Mouse (Mus musculus) ES-Bruce4 (cell line): ENCODE measurements around the gene Cxcl1. TPM values are rescaled to one million over a fixed set of nuclear protein-coding genes. Genes with fewer than 3 reads are reported as not detected.

Experiments used
- H3K27ac ChIP-seq: 2 replicates; pipeline ENCODE4 v1.5.1; 2012; ENCODE audit warnings: low read length, inconsistent platforms; ENCODE audit not compliant: insufficient read depth
- H3K27me3 ChIP-seq: 2 replicates; pipeline ENCODE4 v1.6.1; 2012; ENCODE audit warnings: mild to moderate bottlenecking, low read length, inconsistent platforms; ENCODE audit not compliant: control insufficient read depth, poor library complexity, insufficient read depth, severe bottlenecking
- H3K36me3 ChIP-seq: 2 replicates; pipeline ENCODE4 v1.6.1; 2012; ENCODE audit warnings: inconsistent platforms, mild to moderate bottlenecking, low read length, moderate library complexity; ENCODE audit not compliant: control insufficient read depth, poor library complexity, insufficient read depth, severe bottlenecking
- H3K4me1 ChIP-seq: one replicate; pipeline ENCODE4 v1.8.1; 2011; ENCODE audit warnings: low read length; ENCODE audit not compliant: control insufficient read depth, insufficient read depth
- H3K4me3 ChIP-seq: 2 replicates; pipeline ENCODE4 v1.5.1; 2011; ENCODE audit warnings: low read depth, mild to moderate bottlenecking, low read length
- H3K9ac ChIP-seq: 2 replicates; pipeline ENCODE4 v1.6.1; 2012; ENCODE audit warnings: low read depth, mild to moderate bottlenecking, inconsistent platforms; ENCODE audit not compliant: poor library complexity, severe bottlenecking
- H3K9me3 ChIP-seq: replicated peaks from 2 replicates; pipeline ENCODE4 v1.6.1; 2012; ENCODE audit warnings: mild to moderate bottlenecking, low read length, inconsistent platforms; ENCODE audit not compliant: control insufficient read depth, poor library complexity, insufficient read depth, severe bottlenecking
- CTCF ChIP-seq: IDR thresholded peaks from one replicate; pipeline ENCODE4 v1.8.1; 2011; ENCODE audit warnings: low read depth, low read length
- EP300 ChIP-seq: IDR thresholded peaks from 2 replicates; pipeline ENCODE4 v1.6.1; 2011; ENCODE audit warnings: low read depth, low read length; ENCODE audit not compliant: insufficient read depth
- POLR2A ChIP-seq: IDR thresholded peaks from one replicate; pipeline ENCODE4 v1.8.1; 2011; ENCODE audit warnings: low read length; ENCODE audit not compliant: insufficient read depth
- polyA plus RNA-seq: library from polyadenylated mRNA; stranded (reverse); fragments of >200 nt; gene quantifications from 2 replicates; pipeline ENCODE4 v1.2.4, GENCODE M21; 2011; ENCODE audit warnings: low read depth; ENCODE audit not compliant: missing spikeins, insufficient read depth, insufficient read length

Gene Cxcl1
- polyA plus RNA-seq, 1 experiment, result not detected

DNA sequence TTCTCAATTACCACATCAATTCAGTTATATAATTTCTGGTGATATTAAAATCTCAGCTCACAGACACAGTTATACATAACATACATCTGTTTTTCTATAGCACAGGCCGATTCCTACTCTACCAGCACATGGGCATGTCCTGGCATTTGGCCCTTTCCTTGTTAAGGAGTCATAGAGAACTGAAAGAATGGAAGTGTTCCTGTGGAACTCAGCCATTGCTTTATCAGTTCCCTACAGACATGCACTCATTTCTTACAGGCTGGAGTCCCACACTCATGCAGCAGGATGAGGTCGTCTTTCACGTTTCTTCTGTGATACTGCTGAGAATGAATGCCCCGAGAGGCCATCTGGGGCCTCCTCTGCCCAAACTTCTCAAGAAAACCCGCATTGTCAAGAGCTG is 33.6 kb upstream of the Cxcl1 start:
- Histone ChIP-seq H3K9me3 (peaks cover 5% of the 10 kb centered on the region; the same call in 1 of the 2 replicates), H3K4me1 (no peaks in the 10 kb centered on the region), H3K36me3 (no peaks in the 10 kb centered on the region), H3K27me3 (no peaks in the 10 kb centered on the region), H3K9ac (no peak overlapping the region), H3K27ac (no peak overlapping the region), H3K4me3 (no peak overlapping the region)
- TF ChIP-seq EP300, result no peak
- no peak for TF ChIP-seq CTCF
- no peak for TF ChIP-seq POLR2A

DNA sequence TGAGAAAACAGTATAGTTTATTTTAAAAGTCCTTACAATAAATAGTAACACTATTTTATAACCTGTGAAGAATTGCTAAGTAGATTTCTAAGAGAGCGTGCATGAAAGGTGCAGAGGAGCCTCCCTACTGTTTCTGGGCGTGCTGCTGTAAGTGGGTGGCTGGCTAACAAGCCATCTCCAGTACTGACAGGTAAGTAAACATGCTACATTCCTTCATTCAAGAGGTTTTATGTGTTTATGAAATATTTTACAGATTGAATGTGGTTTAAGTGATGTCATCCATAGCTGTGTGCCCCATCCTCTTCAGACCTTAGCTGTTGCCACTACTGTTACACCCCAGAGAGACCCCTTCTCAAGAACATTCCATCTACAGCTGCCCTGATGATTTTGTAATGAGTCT is 32.6 kb upstream of the Cxcl1 start:
- H3K9ac ChIP-seq, result no peak overlapping the region
- no peaks in the 10 kb centered on the region for H3K4me1 ChIP-seq
- no peak overlapping the region for H3K27ac ChIP-seq
- TF ChIP-seq EP300, result no peak
- no peak for TF ChIP-seq CTCF
- no peak for TF ChIP-seq POLR2A
- no peaks in the 10 kb centered on the region for H3K9me3 ChIP-seq
- no peaks in the 10 kb centered on the region for H3K36me3 ChIP-seq
- H3K27me3 ChIP-seq, result no peaks in the 10 kb centered on the region
- H3K4me3 ChIP-seq, result no peak overlapping the region

DNA sequence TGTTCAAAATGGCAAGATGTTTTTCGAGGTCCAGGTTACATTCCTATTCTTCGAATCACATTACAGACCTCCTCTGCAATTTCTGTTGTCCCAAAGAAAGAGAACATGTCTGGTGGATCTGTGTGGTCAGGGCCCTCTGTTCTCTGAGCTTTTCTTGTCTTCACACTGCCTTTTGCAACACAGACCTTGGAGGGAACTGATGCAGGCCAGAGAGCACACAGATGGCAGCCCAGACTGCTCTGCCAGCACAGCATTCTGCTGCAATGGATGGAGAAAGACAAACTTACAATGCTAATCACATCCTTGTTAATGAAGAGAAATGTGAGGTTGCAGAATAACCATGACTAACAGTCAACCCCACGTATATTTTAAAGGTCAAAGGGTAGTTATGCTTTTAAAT is 32.0 kb upstream of the Cxcl1 start:
- Histone ChIP-seq H3K4me3 (no peak overlapping the region), H3K4me1 (no peaks in the 10 kb centered on the region), H3K27me3 (no peaks in the 10 kb centered on the region), H3K9me3 (no peaks in the 10 kb centered on the region), H3K27ac (no peak overlapping the region), H3K9ac (no peak overlapping the region), H3K36me3 (no peaks in the 10 kb centered on the region)
- TF ChIP-seq POLR2A, result no peak
- TF ChIP-seq CTCF, result no peak
- TF ChIP-seq EP300, result no peak

DNA sequence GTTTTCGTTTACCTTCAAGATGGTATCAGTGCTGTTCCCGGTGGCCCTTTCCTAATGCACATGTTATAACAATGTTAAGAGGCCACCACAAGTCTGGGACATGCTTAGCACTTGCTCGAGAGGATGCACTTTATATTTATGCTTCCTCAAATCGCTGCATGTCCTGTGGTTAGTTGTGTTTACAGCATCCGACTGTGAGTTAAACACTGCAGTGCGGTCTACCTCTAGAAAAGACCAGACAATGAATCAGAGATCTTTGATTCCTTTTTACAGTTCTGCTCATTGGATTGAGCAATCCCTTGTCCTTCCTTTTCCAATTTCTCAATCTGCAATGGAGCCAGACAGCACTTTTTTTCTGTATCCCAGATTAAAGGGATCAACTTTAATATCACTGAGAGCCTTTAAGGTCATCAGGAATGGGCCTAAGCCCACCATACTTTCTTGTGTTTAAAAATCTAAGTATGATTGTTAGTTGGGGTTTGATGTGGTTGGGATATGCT is 29.1 kb upstream of the Cxcl1 start:
- H3K36me3 ChIP-seq, result no peaks in the 10 kb centered on the region
- no peaks in the 10 kb centered on the region for H3K9me3 ChIP-seq
- no peaks in the 10 kb centered on the region for H3K27me3 ChIP-seq
- H3K4me1 ChIP-seq, result no peaks in the 10 kb centered on the region
- TF ChIP-seq POLR2A (no peak), EP300 (no peak), CTCF (no peak)
- H3K9ac ChIP-seq, result no peak overlapping the region
- no peak overlapping the region for H3K4me3 ChIP-seq
- no peak overlapping the region for H3K27ac ChIP-seq

DNA sequence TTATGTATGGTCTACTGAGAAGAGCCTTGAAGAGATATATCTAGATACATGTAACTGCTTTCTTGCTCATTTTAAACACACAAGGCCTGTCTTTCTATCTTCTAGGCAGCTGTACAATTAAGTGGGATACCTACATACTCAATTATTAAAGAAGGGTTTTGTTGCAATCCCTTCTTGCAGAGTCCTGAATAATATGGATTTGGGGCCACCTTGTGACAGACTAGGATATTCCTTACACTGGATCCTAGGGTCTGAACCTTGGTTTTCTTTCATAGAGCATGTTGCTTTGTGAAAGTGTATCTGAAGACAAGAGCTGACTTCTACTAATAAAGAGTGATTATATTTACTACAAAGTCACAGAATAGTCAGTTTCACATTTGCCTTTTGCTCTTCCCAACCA is 24.3 kb upstream of the Cxcl1 start:
- no peak for TF ChIP-seq POLR2A
- no peak for TF ChIP-seq EP300
- TF ChIP-seq CTCF, result no peak

DNA sequence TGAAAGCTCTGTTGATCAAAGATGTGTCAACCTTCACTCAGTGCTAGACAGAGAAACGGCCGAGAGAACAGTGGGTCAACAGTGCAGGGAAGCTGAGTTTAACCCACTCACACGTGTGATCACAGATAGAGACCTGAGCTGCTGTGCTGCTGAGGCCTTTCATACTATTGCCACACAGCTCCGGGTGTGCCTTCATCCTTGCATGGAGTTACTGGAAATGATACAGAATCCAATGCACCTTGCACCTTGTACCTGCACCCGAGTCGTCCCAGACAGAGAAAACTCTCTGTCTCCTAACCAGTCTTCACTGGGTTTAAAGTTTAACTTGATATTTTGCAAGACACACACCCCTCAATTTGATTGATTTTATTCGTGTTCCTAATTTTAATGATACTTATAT is 18.7 kb upstream of the Cxcl1 start:
- H3K4me3 ChIP-seq, result no peak overlapping the region
- no peak overlapping the region for H3K9ac ChIP-seq
- no peaks in the 10 kb centered on the region for H3K9me3 ChIP-seq
- H3K27ac ChIP-seq, result no peak overlapping the region
- TF ChIP-seq EP300, result no peak
- TF ChIP-seq POLR2A, result no peak
- no peak for TF ChIP-seq CTCF
- no peaks in the 10 kb centered on the region for H3K27me3 ChIP-seq
- H3K4me1 ChIP-seq, result no peaks in the 10 kb centered on the region
- H3K36me3 ChIP-seq, result no peaks in the 10 kb centered on the region

More for the DNA sequence above, 24.3 kb upstream of the Cxcl1 start:
- H3K27ac ChIP-seq, result no peak overlapping the region
- no peak overlapping the region for H3K9ac ChIP-seq
- H3K36me3 ChIP-seq, result no peaks in the 10 kb centered on the region
- H3K4me1 ChIP-seq, result no peaks in the 10 kb centered on the region
- H3K9me3 ChIP-seq, result no peaks in the 10 kb centered on the region
- no peaks in the 10 kb centered on the region for H3K27me3 ChIP-seq
- no peak overlapping the region for H3K4me3 ChIP-seq
